Mouse (Mus musculus) mesoderm, embryonic 11.5 days (tissue): ENCODE results near the gene Acvr1b.

Experiments
- DNase-seq: peaks from one replicate; pipeline ENCODE4 v3.0.0-alpha.2; 2012; ENCODE audit warnings: low read depth, low spot score

Acvr1b gene

DNA sequence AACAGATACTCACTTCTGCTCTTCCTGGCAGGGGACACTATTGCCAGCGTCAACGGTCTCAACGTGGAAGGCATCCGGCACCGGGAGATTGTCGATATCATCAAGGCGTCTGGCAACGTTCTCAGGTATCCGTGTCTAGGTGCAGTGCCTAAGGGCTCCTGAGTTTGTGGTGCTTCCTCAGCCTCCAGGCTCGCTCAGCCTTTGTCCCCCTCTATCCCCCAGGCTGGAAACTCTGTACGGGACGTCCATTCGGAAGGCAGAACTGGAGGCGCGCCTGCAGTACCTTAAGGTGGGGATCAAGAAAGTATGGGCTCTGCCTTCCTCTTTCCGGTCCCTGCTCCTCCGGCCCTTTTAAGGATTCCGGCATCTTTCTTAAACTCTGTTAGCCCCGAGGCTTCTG is 56.6 kb downstream of the Acvr1b start:
- DNase-seq = no peak

DNA sequence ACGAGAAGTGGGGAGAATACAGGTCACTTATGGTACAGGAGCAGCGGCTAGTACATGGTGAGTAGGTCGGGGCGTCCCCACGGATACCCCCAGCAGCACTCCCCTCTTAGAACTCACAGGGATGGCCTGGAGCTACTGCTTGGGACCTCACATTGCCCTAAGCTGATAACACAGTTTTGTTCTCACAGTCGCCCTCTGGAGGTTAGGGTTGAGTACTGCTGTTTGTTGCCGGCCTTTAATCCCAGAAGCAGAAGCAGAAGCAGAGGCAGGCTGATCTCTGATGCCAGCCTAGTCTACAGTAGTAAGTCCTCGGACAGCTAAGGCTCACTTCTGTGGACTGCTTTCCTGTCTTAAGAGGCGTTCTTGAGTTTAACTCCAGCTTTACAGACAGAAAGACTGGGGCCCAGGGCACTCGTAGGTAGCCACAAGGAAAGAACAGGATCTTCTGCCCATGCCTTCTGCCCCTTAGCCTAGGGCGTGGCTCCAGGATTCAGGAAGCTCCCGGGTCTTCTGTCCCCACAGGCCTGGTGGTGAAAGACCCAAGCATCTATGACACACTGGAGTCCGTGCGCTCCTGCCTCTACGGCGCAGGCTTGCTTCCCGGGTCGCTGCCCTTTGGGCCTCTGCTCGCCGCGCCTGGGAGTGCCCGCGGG is 57.3 kb downstream of the Acvr1b start:
- no peak for DNase-seq

DNA sequence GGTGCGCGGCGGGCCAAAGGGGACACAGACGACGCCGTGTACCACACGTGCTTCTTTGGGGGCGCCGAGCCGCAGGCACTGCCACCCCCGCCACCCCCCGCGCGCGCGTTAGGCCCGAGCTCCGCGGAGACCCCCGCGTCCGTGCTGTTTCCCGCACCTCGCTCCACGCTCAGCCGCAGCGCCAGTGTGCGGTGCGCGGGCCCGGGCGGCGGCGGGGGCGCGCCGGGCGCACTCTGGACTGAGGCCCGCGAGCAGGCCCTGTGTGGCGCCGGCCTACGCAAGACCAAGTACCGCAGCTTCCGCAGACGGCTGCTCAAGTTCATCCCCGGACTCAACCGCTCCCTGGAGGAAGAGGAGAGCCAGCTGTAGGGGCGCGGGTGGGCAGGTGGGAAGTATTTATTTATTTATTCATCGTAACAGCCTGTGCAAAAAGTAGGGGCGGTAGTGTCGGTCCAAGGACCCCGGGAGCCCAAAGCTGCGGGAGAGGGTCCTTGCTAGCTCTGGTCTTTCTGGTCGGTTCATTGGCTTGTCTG is 57.8 kb downstream of the Acvr1b start:
- DNase-seq = no peak

DNA sequence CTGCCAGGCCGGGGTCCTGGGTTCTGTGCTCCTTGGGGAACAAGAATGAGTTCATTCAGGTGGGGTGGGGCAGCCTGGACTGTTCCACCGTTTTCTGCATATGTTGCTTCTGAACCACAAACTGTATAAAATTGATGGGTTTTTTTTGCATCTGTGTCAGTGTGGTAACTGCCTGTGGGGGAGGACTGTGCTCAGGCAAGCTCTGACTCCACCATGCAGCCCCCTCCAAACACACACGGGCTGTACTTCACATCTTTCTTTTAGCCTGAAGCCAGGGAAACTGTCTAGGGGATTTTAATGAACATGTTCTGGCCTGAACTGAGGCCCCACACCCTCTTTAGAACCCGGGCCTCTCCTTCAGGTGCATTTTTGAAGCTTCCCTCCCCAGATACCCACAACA is 58.7 kb downstream of the Acvr1b start:
- DNase-seq = no peak

DNA sequence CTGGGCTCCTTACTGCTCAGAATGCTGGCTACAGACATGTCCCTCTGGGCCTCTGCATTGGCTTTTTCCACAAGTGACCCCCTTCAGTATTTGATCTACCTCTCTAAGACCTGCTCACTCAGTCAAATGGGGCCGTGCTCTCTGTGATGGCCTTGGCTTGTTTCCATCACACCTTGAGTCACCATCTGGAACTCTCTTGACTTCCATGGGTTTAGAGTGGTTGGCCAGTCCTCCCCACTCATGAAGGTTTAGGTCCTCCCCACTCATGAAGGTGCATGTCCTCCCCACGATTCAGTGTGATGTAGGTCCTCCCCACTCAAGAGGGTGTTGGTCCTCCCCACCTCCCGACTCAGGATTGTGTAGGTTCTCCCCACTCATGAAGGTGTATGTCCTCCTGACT is 59.3 kb downstream of the Acvr1b start:
- no peak for DNase-seq

DNA sequence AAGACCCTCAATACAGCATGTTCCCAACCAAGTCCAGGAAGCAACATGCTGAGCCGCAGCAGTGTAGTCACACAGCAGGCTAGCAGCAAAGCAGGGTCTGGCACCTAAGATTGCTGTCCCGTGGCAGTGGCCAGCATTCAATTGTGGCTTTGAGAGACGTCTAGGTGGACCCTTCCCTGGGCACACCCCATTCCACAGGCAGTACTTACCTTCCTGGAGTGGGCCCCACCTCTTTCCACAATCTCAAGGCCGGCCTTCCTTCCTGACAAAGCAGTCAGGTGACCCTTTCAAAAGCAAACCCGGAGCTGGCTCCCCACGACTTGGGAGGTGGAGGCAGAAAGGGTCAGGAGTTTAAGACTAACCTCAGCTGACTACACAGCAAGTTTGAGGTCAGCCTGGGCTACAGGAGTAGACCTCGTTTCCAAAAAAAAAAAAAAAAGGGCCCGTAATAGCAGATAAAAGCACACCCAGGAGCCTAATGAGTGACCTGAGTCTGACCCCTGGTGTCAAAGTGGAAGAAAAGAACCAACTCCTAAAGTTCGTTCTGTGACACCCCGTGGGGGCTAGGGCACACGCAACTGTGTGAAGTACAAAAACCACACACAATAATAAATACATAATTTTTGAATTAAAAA is 59.9 kb downstream of the Acvr1b start:
- DNase-seq = no peak

DNA sequence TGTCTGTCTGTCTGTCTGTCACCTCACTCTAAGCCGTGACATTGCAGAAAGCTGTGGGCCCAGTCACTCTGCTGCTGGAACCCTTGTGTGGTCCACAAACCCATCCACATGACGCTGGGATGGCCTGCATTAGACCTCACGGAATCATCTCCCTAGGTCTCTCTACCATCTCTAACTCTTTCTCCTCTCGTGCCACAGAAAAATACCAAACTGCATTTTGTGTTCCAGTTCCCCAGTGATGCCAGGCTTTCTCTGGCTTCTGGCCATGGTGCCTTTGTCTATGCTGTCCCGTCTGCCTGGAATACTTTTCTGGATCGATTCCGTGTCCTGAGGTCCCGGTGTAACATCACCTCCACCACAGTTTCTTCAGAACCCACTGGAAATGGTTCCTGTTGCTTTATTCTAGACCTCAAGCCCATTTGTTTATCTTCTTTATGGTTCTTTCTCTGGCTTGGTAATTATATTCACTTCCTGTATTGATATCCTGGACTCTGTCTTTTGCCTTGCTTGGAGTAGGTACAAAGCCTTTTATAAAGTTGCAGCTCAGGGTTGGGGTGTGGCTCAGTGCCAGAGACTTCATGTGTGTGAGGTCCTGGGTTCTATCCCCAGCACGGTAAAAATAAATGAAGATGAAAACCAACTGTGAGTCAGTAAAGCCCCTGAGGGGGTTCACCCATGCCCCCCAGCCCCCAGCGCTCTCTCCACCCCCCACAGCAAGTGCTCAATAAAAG is 60.9 kb downstream of the Acvr1b start:
- no peak for DNase-seq

DNA sequence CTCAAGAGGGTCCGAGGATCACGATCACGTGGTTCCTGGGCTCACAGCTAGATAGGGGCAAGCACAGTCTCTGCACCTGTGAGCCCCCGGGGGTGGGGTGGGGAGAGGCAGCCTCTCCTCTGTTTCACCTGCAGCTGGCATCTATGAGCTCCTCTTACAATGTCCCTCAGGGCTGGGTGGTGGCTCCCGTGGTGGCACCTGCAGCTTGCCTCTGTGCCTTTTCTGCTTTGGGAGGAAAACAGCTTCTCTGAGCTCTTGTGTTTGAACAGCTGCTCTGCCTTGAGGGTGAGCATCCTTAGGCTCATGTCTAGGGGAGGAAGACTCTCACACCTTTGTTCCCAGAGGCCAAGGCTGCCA is 61.5 kb downstream of the Acvr1b start:
- DNase-seq = no peak

DNA sequence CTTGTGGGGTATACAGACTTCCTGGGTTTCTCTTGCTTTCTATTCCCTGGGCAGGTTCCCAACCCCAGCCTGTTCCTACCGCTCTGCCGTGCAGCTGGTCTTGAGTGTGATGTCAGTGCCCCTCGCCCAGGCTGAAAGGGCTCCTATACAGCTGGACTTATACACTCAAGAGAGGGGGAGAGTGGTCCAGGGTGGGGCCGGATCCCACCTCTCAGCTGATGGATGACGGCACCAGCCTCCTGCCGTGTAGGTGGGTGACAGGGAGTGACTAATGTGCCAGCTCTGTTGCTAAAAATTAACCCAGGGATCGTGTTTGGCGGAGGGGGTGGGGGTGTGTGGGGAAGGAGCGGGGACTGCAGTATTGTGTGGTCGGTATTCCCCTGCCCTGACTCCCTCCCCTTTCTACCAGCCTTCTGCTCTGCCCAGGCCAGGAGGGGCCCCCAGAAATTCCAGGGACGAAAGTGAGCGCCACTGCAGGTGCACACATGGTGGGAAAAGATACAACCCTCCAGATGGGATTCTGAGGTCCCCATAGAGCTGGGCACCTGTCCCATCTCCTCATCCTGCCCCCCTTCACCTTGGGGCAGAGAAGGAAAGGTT is 62.0 kb downstream of the Acvr1b start:
- DNase-seq = no peak

DNA sequence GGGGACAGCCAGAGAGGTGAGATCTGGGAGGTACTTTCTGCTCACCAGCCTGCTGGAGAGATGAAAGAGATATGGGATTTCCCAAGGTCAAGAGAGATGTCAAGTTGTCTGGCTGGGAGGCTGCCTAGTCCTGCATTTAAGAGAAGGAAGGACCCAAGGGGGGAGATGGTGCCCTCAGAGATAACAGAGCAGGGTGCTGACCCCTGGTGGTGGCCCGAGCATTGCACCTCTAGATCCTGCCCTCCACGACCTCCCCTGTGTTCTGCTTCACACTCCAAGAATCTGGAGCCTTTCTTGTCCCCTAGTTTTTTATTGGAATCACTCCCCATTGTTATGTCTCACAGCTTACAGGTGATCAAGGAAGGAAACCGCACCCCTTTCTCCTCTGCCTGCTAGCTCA is 63.0 kb downstream of the Acvr1b start:
- peak; percentile 68 for DNase-seq

DNA sequence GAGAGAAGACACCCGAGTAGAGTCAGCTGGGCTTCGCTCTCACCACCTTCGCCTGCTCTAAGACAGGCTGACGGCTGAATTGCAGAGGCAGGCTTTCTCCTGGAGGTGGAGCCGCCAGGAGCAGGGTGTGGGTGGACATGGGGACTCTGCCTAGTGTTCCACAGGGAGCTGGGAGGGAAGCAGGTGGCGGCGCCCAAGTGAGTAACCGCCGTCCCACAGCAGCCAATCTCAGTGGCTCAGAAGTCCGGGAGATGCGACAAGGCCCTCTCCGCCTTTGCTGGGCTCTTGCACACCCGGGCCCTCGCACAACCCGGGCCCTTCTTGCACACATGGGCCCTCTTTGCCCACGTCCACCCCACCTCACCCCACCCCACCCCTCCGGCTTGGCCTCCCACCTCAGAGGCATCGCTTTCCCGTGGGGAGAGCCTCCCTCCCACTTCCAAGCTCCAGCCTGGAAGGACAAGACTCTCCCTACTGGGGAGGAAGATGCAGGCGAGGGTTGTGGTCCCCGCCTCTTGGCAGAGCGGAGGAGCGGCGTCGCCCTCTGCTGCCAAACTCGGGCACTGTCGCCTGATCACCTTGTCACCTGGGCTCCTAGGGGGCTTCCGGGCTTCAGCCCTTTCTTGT is 65.1 kb downstream of the Acvr1b start:
- DNase-seq = peak; percentile 69

DNA sequence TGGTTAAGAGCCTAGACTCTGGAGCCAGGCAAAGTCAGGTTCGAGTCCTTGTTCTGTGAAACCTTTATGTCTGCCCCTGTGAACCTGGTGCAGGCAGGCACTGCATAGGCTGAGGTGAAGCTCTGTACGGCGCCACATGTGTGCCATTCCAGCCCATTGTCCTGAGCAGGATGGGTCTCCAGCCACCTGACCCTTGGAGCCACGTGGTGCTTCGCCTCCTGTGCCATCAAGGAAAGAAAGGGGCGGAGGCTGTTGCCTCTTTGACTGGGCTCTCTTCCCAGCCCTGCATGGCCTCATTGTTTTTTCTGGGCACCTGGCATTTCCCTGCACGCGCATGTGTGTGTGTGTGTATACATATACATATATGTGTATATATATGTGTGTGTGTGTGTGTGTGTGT is 66.0 kb downstream of the Acvr1b start:
- no peak for DNase-seq

DNA sequence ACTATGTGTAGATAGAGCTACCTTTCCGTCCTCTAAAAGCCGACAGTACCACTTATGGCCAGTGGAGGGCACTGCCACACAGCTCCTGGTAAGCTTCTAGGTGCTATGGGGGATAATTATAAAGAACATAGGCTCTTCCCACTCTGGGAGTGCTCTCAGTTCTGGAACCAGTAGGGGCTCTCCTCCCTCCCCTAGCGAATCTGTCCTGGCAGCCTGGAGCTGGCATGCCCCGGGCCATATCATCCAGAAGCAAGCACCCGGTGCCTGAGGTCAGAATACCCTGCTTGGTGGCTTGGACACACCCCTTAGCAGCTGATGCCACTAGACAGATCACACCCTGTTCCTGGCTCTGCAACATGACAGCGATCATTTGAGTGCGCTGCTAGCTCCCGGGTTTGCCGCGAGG is 66.9 kb downstream of the Acvr1b start:
- peak; percentile 86 for DNase-seq

DNA sequence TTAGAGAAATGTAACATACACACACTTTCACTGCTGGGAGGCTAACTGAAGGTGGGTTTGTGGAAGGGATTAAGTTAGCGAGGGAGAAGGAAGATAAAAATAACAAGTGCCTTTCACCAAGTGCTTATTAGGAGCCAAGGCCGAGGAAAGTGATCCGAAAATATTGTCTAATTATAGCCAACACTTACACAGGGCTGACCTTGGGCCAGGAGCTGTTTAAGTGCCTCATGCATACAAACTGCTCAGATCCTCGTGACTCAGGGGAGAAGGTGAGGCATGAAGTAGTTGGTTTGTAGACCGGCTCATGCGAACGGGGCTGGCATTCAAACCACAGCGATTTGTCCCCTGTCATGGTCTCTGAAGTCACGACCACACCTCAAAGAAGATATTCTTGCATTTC is 67.4 kb downstream of the Acvr1b start:
- DNase-seq = no peak

DNA sequence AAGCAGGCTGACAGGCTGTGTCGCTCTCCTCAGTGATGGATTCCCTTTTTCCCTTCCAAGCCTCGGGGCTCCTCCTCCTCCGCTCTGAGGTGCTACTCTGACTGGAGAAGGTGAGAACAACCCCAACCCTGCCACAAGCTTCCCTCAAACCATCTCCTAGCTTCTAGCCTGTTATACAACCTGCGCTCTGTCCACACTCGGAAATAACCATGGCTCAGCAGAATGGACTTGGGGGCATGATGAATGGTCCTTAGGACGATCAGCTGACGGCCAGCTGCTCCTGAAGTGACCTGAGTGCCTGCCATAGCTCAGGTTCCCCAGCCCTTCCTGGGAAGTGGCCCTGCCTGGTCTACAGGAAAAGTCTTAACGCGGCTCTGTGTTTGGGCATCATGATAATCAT is 68.0 kb downstream of the Acvr1b start:
- no peak for DNase-seq

DNA sequence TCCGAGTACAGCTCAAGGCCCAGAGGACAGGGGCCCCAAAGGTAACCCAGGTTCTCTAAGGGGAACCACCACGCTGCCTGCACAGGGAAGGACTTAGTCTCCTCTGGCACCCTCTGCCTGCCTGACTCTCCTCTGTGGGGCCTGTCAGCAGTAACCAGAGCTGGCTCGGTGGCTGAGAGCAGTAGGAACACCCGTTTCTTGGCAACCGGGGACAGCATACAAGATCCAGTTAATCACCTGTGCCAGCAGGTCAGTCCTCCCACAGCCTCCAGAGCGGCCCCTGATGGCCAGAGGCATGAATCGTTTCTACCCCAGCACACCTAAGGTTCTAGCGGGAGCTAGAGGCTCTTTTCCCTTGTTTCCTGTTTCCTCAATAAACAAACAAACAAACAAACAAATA is 68.8 kb downstream of the Acvr1b start:
- peak; percentile 66 for DNase-seq

DNA sequence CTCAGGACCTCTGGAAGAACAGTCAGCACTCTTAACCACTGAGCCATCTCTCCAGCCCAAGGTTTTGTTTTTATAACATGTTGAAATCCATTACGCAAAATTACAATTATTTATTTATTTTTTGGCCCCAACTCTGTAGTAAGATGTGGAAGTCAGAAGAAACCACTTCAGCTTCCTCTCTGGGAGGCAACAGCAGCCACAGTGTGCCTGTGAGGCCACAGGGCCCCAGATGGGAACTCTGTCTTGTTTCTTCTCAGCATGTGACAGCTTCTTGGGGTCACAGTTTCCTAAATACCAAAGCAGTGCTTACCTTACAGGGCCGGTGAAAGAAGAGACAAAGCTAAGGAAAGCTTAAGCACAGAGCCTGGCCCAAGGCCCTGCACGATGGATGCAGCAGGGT is 70.1 kb downstream of the Acvr1b start:
- no peak for DNase-seq

DNA sequence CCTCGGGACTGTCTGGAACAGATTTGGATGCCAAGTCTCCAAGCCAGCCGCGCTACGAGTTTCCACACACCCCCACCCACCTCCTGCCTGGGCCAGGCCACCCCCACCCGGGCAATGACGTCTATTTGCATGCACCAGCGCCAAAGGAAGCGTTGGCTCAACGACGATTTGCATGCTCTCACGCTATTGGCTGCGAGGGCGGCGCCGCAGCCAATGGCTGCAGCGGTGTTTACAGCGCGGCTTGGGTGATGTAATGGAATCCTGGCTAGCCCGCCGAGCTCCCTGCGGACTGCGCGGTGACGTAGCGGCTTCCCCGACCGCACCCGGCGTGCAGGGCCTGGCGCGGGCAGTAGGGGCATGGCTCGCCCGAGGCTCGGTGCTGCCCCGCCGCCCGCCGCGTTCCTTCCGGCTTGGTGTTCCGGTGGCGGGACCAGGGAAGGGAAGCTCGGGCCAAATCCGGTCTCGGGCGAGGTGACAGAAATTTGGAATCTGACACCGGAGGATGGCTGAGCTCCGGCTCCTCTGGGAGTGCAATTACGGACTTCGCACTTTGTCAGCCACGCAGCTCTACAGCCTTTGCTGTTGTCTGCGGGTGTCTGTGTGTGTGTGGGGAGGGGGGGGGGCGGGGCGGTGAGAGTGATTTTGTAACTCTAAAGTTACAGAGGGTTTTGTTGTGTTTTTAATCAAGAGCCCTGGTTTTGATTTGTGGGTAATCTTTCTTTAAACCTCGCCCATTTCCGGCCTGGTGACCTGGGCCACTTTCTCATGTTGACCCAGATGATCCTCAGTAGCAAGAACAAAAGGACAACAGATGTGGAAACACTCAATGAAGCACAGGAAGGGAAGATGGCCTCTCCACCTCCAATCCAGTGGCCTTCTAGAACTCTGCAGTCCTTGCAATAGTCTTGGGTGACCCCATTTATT is 72.6 kb downstream of the Acvr1b start:
- DNase-seq = peak; percentile 99

DNA sequence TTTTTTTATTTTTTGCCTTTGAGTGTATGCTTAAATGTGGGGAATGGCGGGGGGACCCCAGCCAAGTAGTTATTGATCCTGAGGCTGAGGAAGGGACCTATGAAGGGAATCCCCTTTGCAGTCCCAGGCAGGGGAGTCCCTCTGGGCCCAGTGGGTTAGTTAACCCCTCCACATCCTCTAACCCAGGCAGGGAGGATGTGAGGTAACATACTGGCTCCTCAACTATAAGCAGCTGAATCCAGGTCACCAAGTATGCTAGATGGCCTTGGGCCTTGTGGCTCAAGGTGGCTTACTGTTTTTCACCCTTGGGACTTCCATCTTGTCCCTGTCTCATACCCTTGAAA is 73.3 kb downstream of the Acvr1b start:
- no peak for DNase-seq

DNA sequence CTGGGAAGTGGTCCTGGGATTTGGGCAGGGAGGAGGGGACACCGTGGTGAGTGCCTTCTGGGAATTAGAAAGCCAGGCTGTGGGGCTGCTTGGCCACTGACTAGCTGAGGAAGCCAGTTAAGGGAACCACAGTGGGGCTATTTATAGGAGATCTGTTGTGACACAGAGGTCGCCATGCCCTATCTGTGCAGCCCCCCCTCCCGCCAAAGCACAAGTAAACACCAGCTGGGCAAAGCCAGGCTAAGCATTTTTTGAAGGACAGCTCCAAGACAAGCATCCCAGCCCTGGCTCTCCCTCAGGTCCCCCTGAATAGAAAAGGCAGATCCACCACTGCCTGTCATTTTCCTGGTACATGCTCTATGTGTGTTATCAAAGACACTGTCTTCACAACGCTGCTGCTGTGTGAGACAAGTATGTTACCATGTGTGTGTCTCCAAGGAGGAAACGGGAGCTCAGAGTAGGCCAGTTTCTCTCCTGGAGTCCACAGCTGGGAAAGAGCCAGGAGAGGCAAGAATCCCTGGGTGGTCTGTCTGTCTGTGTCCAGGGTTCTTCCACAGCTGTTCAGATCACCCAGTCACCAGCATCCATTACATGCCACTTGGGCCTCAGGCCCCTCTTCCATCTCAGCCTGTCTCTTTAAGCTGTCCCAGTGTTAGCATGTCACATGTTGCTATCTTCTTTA is 74.3 kb downstream of the Acvr1b start:
- no peak for DNase-seq
